Mouse (Mus musculus): ENCODE measurements at regions not wholly inside any gene's neighbourhood (a gene's known extent, or its start where the extent isn't known, plus 50 kb on each side); places are given as distances from the start of the nearest gene placed in this dataset.

DNA sequence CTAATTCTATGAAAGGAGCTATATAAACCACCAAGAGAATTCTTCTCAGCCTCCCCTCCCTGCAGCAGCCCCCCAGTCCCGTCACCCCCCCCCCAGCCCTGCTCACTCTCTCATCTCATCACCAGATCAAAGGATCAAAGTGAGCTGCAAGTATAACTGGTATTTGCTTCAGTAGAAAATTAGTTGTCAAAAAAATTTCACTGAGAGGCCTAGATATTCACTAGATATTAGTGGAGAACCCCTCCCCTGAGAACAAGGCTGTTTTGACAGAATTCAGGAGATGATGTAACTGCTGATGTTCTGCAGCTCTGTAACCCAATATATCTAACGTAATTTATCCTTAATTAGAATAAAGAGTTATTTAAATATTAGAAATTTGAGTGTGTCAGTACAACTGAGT, 124.2 kb upstream of the Slitrk2 start:
- no peak for DNase-seq

DNA sequence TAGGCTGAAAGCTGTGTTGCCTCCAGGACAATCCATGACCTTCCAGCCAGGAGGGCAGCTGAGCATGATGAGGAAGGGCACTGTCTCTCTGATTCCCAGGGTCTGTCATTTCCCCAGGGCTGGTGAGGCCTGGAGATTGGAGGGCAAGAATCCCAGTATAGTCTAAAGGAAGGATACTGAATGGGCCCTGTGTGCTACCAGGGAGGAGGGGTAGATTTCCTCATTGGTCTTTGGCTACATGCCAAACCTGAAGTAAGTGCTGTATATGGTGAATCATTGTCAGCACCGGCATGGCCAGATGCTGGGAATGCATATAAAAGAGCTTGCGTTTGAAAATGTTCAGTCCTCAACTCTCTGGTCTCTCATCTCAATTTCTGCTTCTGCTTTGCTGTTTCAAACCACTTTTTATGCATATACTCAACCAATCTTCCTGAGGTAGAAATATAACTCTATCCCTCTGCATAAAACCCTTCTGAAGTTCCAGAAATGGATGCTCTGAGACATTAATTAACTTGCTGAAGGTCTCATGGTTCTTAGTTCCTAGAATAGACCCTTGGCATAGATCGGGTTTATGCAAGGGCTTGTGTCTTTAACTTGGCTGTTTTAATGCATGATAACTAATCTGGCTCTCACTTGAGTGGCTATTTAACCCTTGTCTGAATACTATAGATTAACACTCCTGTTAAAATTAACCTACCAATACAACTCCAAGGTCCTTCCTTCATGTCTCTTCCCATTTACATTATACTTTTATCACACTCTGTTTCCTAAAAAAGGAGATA, 122.1 kb upstream of the Slitrk2 start:
- no peak for DNase-seq

DNA sequence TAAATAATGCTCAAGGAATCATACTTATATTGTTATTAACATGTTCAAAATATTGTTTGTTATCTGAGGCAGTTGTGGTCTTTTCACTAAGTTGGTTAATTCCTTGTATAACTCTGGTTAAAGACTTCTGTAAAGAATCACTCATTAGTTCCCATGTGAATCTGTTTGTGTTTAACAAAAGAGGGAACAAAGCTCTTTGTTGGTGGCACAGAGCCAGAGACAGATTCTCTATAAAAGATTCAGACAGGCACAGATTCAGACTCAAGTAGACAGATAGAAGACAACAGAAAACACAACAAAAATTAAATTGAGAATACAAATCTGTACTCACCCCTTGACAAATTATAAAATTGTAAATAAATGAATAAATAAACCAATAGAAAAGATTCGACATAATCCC, 120.2 kb upstream of the Slitrk2 start:
- no peak for DNase-seq

DNA sequence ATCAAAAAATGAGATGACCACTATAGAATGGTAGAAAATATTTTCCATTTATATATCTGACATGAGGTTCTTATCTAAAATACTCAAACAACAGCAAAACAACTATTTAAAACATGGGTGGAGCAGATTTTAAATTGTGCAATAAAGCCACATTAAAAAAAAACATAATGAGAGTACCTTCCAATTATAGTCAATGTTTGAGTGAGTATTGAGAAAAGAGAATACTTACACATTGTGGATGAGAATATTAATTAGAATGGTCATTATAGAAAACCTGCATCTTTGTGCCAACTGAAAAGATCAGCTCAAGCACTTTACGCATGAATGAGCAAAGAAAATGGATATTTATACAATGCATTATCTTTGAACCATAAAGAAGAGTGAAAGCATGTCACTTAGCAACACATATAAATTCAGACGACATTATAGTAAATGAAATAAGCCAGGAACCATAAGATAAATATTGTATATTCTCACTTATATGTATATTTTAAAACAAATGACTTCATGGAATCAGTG, 105.1 kb upstream of the Slitrk2 start:
- no peak for DNase-seq

DNA sequence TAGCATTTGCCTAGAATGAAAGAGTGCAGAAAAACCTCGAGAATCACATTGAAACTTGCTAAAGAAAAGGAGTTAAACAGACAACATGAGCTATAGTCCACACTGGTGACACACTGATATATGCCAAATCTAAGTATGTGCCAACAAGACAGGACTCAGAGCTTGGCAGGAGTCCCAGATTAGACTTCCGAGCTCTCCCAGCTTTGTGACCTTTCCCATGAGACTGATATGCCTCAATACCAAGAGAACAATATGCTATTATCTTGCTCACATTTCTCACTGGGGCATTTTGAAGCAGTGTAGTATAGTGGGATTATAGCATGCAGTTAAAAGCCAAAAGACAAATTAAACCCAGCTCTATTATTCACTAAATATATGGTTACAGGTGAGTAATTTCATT, 94.6 kb upstream of the Slitrk2 start:
- peak; percentile 40 for DNase-seq
